Mouse (Mus musculus): ENCODE results near the gene Sned1. TPM values are rescaled to one million over a fixed set of nuclear protein-coding genes. Genes with fewer than 3 reads are reported as not detected.
"Not testable (repeated sequence)": the region's sequence is repeated elsewhere in the genome, so short reads cannot be mapped to it uniquely, and the experiment has no call there.

Sned1 gene
- 2.3 and 2.6 TPM in 2 replicates for polyA plus RNA-seq (2015; fragmentation: Nextera tagmentation; extraction: Ambion mirVana)

- 0 out of 2 replicates have a peak within 1 kb of the TSS, but pooled peaks have one; percentile 14 for H3K27ac ChIP-seq (ENCODE audit: low read length)
- peaks cover 12% of the 10 kb centered on the region for H3K4me1 ChIP-seq (ENCODE audit: control insufficient read depth, insufficient read depth, low read length)
- no peaks in the 10 kb centered on the region for H3K9me3 ChIP-seq (ENCODE audit: control insufficient read depth, low read length)
- WGBS, result under 1% methylated on average over 100 of the region's 100 CpGs
- no peaks in the 10 kb centered on the region for H3K36me3 ChIP-seq (ENCODE audit: control insufficient read depth, insufficient read depth, low read length)
- peaks cover 13% of the 10 kb centered on the region; the same call in 1 of the 2 replicates for H3K27me3 ChIP-seq (replicated peaks; ENCODE audit: control insufficient read depth, insufficient read depth, low read length)
- H3K9ac ChIP-seq (ENCODE audit: low read depth, low read length), result peak within 1 kb of the TSS; percentile 65
- H3K4me2 ChIP-seq (ENCODE audit: low read depth, low read length), result peak within 1 kb of the TSS; percentile 100
- peak within 1 kb of the TSS; percentile 62 for H3K4me3 ChIP-seq (ENCODE audit: low read length)
- ATAC-seq, result peak; percentile 93
Measured at GRCm38 (mm10) chr1:93235576-93236544, at the start of gene Sned1. Gene Sned1, plus strand, starts transcription at chr1:93235841.

GRCm38 (mm10) chr1:93190726-93191305, 44.8 kb upstream of the Sned1 start:
- Histone ChIP-seq H3K4me3 (ENCODE audit: low read length) (no peak overlapping the region), H3K36me3 (ENCODE audit: control insufficient read depth, insufficient read depth, low read length) (no peaks in the 10 kb centered on the region), H3K27me3 (replicated peaks; ENCODE audit: control insufficient read depth, insufficient read depth, low read length) (0 out of 2 replicates have a peak, but pooled peaks cover 5% of the 10 kb centered on the region), H3K9ac (ENCODE audit: low read depth, low read length) (no peak overlapping the region), H3K4me1 (ENCODE audit: control insufficient read depth, insufficient read depth, low read length) (no peaks in the 10 kb centered on the region), H3K9me3 (ENCODE audit: control insufficient read depth, low read length) (no peaks in the 10 kb centered on the region; the same call in 1 of the 2 replicates), H3K27ac (ENCODE audit: low read length) (no peak overlapping the region), H3K4me2 (ENCODE audit: low read depth, low read length) (peak overlapping the region; percentile 9; the same call in 1 of the 2 replicates)
- 10% methylated on average over 11 of the region's 17 CpGs for WGBS
- ATAC-seq, result peak; percentile 67

- no peak for ATAC-seq
- H3K4me2 ChIP-seq (ENCODE audit: low read depth, low read length), result no peak overlapping the region
- no peak overlapping the region for H3K4me3 ChIP-seq (ENCODE audit: low read length)
- 0 out of 2 replicates have a peak, but pooled peaks cover 5% of the 10 kb centered on the region for H3K27me3 ChIP-seq (replicated peaks; ENCODE audit: control insufficient read depth, insufficient read depth, low read length)
- no peak overlapping the region for H3K27ac ChIP-seq (ENCODE audit: low read length)
- H3K9ac ChIP-seq (ENCODE audit: low read depth, low read length), result no peak overlapping the region
- H3K36me3 ChIP-seq (ENCODE audit: control insufficient read depth, insufficient read depth, low read length), result no peaks in the 10 kb centered on the region
- no peaks in the 10 kb centered on the region for H3K4me1 ChIP-seq (ENCODE audit: control insufficient read depth, insufficient read depth, low read length)
- no peaks in the 10 kb centered on the region; the same call in 1 of the 2 replicates for H3K9me3 ChIP-seq (ENCODE audit: control insufficient read depth, low read length)
- 90% methylated on average over 3 of the region's 3 CpGs for WGBS
Measured at GRCm38 (mm10) chr1:93194961-93195360, 40.7 kb upstream of the Sned1 start.

- WGBS, result 83% methylated on average over 2 of the region's 2 CpGs
- H3K4me2 ChIP-seq (ENCODE audit: low read depth, low read length); H3K9me3 ChIP-seq (ENCODE audit: control insufficient read depth, low read length); H3K27me3 ChIP-seq (replicated peaks; ENCODE audit: control insufficient read depth, insufficient read depth, low read length); H3K36me3 ChIP-seq (ENCODE audit: control insufficient read depth, insufficient read depth, low read length); H3K9ac ChIP-seq (ENCODE audit: low read depth, low read length); H3K27ac ChIP-seq (ENCODE audit: low read length); ATAC-seq; H3K4me3 ChIP-seq (ENCODE audit: low read length); H3K4me1 ChIP-seq (ENCODE audit: control insufficient read depth, insufficient read depth, low read length): not testable (repeated sequence)
Measured at GRCm38 (mm10) chr1:93197454-93197853, 38.2 kb upstream of the Sned1 start.

DNA sequence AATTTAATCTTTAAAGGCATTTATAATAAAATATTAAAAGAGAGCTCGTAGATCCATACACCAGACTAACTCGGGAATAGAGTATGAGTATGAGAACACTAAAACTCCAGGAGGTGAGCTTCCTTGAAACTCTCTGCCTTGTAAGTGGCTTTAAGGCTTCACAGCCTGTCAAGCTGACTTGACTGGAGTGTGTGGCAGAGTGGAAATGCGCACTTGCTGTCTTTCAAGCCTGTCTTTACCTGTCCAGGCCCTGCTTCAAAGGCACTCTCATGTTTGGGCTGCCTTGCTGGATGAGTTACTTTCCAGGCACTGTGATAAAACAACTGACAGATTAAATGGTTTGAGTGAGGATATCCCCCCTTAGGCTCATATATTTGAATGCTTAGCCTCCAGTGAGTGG, 37.7 kb upstream of the Sned1 start:
- Histone ChIP-seq H3K36me3 (ENCODE audit: control insufficient read depth, insufficient read depth, low read length) (no peaks in the 10 kb centered on the region), H3K4me1 (ENCODE audit: control insufficient read depth, insufficient read depth, low read length) (no peaks in the 10 kb centered on the region), H3K9me3 (ENCODE audit: control insufficient read depth, low read length) (no peaks in the 10 kb centered on the region; the same call in 1 of the 2 replicates), H3K4me3 (ENCODE audit: low read length) (no peak overlapping the region), H3K4me2 (ENCODE audit: low read depth, low read length) (no peak overlapping the region), H3K9ac (ENCODE audit: low read depth, low read length) (no peak overlapping the region), H3K27me3 (replicated peaks; ENCODE audit: control insufficient read depth, insufficient read depth, low read length) (no peaks in the 10 kb centered on the region), H3K27ac (ENCODE audit: low read length) (no peak overlapping the region)
- ATAC-seq, result no peak
- WGBS, result 88% methylated on average over 3 of the region's 3 CpGs

GRCm38 (mm10) chr1:93206277-93206970, 29.2 kb upstream of the Sned1 start:
- Histone ChIP-seq H3K4me1 (ENCODE audit: control insufficient read depth, insufficient read depth, low read length) (peaks cover 16% of the 10 kb centered on the region), H3K4me2 (ENCODE audit: low read depth, low read length) (no peak overlapping the region), H3K36me3 (ENCODE audit: control insufficient read depth, insufficient read depth, low read length) (no peaks in the 10 kb centered on the region), H3K4me3 (ENCODE audit: low read length) (no peak overlapping the region), H3K9me3 (ENCODE audit: control insufficient read depth, low read length) (no peaks in the 10 kb centered on the region), H3K27ac (ENCODE audit: low read length) (no peak overlapping the region), H3K27me3 (replicated peaks; ENCODE audit: control insufficient read depth, insufficient read depth, low read length) (no peaks in the 10 kb centered on the region), H3K9ac (ENCODE audit: low read depth, low read length) (no peak overlapping the region)
- 65% methylated on average over 12 of the region's 12 CpGs for WGBS
- no peak for ATAC-seq

DNA sequence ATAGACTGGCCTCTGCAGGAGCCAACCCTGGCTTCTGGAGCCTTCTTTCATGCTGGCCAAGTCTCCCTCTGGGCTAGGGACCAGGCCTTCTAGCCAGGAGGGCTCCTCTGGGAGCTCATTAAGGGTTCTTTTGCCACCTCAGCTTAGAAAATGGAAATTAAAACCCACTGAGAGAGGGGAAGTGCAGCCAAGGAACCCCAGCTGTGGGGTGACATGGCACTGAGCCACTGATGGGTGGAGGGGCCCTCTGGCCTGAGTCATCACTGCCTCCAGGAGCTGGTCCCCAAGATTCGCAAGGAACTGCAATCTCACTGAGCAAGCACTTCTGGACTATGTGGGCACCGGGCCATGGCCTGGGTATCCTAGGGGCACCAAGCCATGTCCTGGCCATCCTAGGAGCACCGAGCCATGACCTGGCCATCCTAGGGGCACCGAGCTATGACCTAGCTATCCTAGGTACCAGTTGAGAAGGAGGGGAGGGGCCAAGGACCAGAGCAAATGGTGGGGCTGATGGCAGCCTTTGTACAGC, 28.0 kb upstream of the Sned1 start:
- Histone ChIP-seq H3K27me3 (replicated peaks; ENCODE audit: control insufficient read depth, insufficient read depth, low read length) (no peaks in the 10 kb centered on the region), H3K27ac (ENCODE audit: low read length) (no peak overlapping the region), H3K9me3 (ENCODE audit: control insufficient read depth, low read length) (no peaks in the 10 kb centered on the region), H3K4me3 (ENCODE audit: low read length) (no peak overlapping the region), H3K36me3 (ENCODE audit: control insufficient read depth, insufficient read depth, low read length) (no peaks in the 10 kb centered on the region), H3K4me2 (ENCODE audit: low read depth, low read length) (no peak overlapping the region), H3K4me1 (ENCODE audit: control insufficient read depth, insufficient read depth, low read length) (peaks cover 21% of the 10 kb centered on the region), H3K9ac (ENCODE audit: low read depth, low read length) (no peak overlapping the region)
- no peak for ATAC-seq
- 97% methylated on average over 4 of the region's 4 CpGs for WGBS

GRCm38 (mm10) chr1:93210213-93210641, 25.4 kb upstream of the Sned1 start:
- H3K9me3 ChIP-seq (ENCODE audit: control insufficient read depth, low read length), result no peaks in the 10 kb centered on the region
- H3K9ac ChIP-seq (ENCODE audit: low read depth, low read length), result no peak overlapping the region
- H3K4me2 ChIP-seq (ENCODE audit: low read depth, low read length), result no peak overlapping the region
- H3K36me3 ChIP-seq (ENCODE audit: control insufficient read depth, insufficient read depth, low read length), result no peaks in the 10 kb centered on the region
- H3K27ac ChIP-seq (ENCODE audit: low read length), result peak overlapping the region; percentile 71; the same call in 1 of the 2 replicates
- H3K4me1 ChIP-seq (ENCODE audit: control insufficient read depth, insufficient read depth, low read length), result peaks cover 21% of the 10 kb centered on the region
- no peaks in the 10 kb centered on the region for H3K27me3 ChIP-seq (replicated peaks; ENCODE audit: control insufficient read depth, insufficient read depth, low read length)
- peak; percentile 85 for ATAC-seq
- 14% methylated on average over 9 of the region's 9 CpGs for WGBS
- H3K4me3 ChIP-seq (ENCODE audit: low read length), result no peak overlapping the region
